Comparison of ENCODE assay signal across 8 mouse cellular contexts in genomic region chr14:74948014-74948396, GRCm38 (mm10). TPM values are rescaled to one million over a fixed set of nuclear protein-coding genes. Genes with fewer than 3 reads are reported as not detected.
DNase-seq lines count a peak whose midpoint lies in the region; ATAC-seq and TF ChIP-seq lines count a peak whose summit lies in the region.

No protein-coding gene starts in this region.

- no peaks in the 10 kb centered on the region for H3K27me3 ChIP-seq in heart, embryonic 14.5 days (ENCODE audit: control insufficient read depth, insufficient read depth, low read length)
- H3K27me3 ChIP-seq in E14TG2a.4 (ENCODE audit: insufficient read depth, low read length): 0 out of 2 replicates have a peak, but pooled peaks cover 2% of the 10 kb centered on the region
- H3K27me3 ChIP-seq in forebrain, embryonic 15.5 days: no peaks in the 10 kb centered on the region

- WGBS in heart, embryonic 14.5 days: 26% methylated on average over 13 of the region's 13 CpGs
- whole genome bisulfite sequencing in forebrain, embryonic 15.5 days: 24% methylated on average over 13 of the region's 13 CpGs

- ATAC-seq in heart, embryonic 14.5 days (ENCODE audit: insufficient number of reproducible peaks, insufficient read depth, low FRiP score, low read depth): no peak
- no peak for ATAC-seq in forebrain, embryonic 15.5 days (replicated peaks)

- H3K4me2 ChIP-seq in heart, embryonic 14.5 days (ENCODE audit: low read length): peak overlapping the region; percentile 89
- H3K4me2 ChIP-seq in forebrain, embryonic 15.5 days (replicated peaks): peak overlapping the region; percentile 76

- peak overlapping the region; percentile 67 to 94 for H3K4me3 ChIP-seq in heart, embryonic 14.5 days (ENCODE audit: control insufficient read depth in 1 of 2, insufficient read depth in 1 of 2, low read depth in 1 of 2, low read length in 2 of 2)
- H3K4me3 ChIP-seq in E14TG2a.4 (replicated peaks; ENCODE audit: low read length): peak overlapping the region; percentile 93
- peak overlapping the region; percentile 78 for H3K4me3 ChIP-seq in forebrain, embryonic 15.5 days

- peaks cover 5 to 26% of the 10 kb centered on the region in 2 experiments for H3K4me1 ChIP-seq in heart, embryonic 14.5 days (ENCODE audit: control insufficient read depth in 2 of 2, insufficient read depth in 2 of 2, low read length in 2 of 2)
- H3K4me1 ChIP-seq in E14TG2a.4 (replicated peaks; ENCODE audit: low read depth, low read length): peaks cover 22% of the 10 kb centered on the region
- peaks cover 24% of the 10 kb centered on the region for H3K4me1 ChIP-seq in forebrain, embryonic 15.5 days

- H3K9ac ChIP-seq in heart, embryonic 14.5 days (ENCODE audit: low read length): peak overlapping the region; percentile 93
- peak overlapping the region; percentile 93 for H3K9ac ChIP-seq in forebrain, embryonic 15.5 days (replicated peaks)

- no peak for DNase-seq in heart, adult 11 months
- peak; percentile 23 for DNase-seq in lung, postnatal 10 days
- DNase-seq in left cerebral cortex, adult 9 months (ENCODE audit: low spot score in 2 of 2): no peak
- DNase-seq in gastrocnemius, adult 18-20 months (ENCODE audit: low spot score): no peak
- no peak for DNase-seq in ovary, adult 18-20 months (ENCODE audit: low spot score)

- no peaks in the 10 kb centered on the region for H3K36me3 ChIP-seq in heart, embryonic 14.5 days (ENCODE audit: control insufficient read depth, insufficient read depth, low read length)
- H3K36me3 ChIP-seq in E14TG2a.4 (ENCODE audit: insufficient read depth, low read length): no peaks in the 10 kb centered on the region
- H3K36me3 ChIP-seq in forebrain, embryonic 15.5 days: no peaks in the 10 kb centered on the region

- TF ChIP-seq CTCF in E14TG2a.4 (conservative IDR thresholded peaks at IDR 0.05; ENCODE audit: low read length): no peak

- no peaks in the 10 kb centered on the region for H3K9me3 ChIP-seq in heart, embryonic 14.5 days (ENCODE audit: control insufficient read depth, low read length)
- no peaks in the 10 kb centered on the region for H3K9me3 ChIP-seq in E14TG2a.4 (ENCODE audit: low read length)
- H3K9me3 ChIP-seq in forebrain, embryonic 15.5 days: no peaks in the 10 kb centered on the region

- H3K27ac ChIP-seq in heart, embryonic 14.5 days (replicated peaks in 1 of 2; ENCODE audit: control insufficient read depth in 1 of 2, insufficient read depth in 1 of 2, low read depth in 2 of 2, low read length in 2 of 2): peak overlapping the region; percentile 85 to 93
- peak overlapping the region; percentile 91 for H3K27ac ChIP-seq in forebrain, embryonic 15.5 days (replicated peaks)

RNA-seq across cellular contexts. Expression of gene Lrch1, which starts 0.3 kb away (rescaled TPM):
- polyA plus RNA-seq in heart, embryonic 14.5 days (2014; fragmentation: Nextera tagmentation; extraction: Ambion mirVana): 11.4 and 16.3 TPM in 2 replicates
- polyA plus RNA-seq in forebrain, embryonic 15.5 days (2015; fragmentation: Nextera tagmentation; extraction: Ambion mirVana): 10.9 and 13.6 TPM in 2 replicates
- total RNA-seq in gastrocnemius, adult 18-20 months (2021): 1 to 10 TPM; 2.5 to 3.0 TPM
